Mouse (Mus musculus): ENCODE measurements around the gene Mfsd4b3. TPM values are rescaled to one million over a fixed set of nuclear protein-coding genes. Genes with fewer than 3 reads are reported as not detected.
A peak's percentile ranks its signal among the peaks of the same experiment; 100 is the strongest.
"Not testable (repeated sequence)": the region's sequence is repeated elsewhere in the genome, so short reads cannot be mapped to it uniquely, and the experiment has no call there.

Mfsd4b3 gene
- total and polyA plus RNA-seq, 3 experiments: 2.9 to 9.7 (median 3.9) TPM

DNA sequence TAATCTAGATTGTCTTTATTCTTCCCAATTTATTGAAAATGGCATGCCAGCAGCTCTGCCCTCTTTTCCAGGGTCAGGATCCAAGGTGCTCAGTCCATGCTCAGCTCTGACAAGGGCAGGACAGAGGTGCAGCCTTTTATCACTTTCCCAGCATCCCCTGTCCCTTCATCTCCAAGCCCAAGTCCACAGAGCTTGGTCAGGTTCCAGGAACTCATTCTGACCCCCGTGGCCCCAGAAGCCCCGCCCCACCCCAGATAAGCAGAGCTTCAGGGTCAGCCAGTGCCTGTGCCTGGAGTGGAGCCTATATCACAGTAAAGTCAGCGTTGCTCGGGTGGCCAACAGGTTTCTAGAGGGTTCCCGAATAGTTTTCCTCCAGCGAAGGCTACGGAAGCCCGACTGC, 35.4 kb downstream of the Mfsd4b3 start:
- not testable (repeated sequence) for DNase-seq

GRCm38 (mm10) chr10:39912616-39913015, 47.3 kb downstream of the Mfsd4b3 start:
- no peak for DNase-seq

GRCm38 (mm10) chr10:39908768-39909441, 51.0 kb downstream of the Mfsd4b3 start:
- no peak for DNase-seq

DNA sequence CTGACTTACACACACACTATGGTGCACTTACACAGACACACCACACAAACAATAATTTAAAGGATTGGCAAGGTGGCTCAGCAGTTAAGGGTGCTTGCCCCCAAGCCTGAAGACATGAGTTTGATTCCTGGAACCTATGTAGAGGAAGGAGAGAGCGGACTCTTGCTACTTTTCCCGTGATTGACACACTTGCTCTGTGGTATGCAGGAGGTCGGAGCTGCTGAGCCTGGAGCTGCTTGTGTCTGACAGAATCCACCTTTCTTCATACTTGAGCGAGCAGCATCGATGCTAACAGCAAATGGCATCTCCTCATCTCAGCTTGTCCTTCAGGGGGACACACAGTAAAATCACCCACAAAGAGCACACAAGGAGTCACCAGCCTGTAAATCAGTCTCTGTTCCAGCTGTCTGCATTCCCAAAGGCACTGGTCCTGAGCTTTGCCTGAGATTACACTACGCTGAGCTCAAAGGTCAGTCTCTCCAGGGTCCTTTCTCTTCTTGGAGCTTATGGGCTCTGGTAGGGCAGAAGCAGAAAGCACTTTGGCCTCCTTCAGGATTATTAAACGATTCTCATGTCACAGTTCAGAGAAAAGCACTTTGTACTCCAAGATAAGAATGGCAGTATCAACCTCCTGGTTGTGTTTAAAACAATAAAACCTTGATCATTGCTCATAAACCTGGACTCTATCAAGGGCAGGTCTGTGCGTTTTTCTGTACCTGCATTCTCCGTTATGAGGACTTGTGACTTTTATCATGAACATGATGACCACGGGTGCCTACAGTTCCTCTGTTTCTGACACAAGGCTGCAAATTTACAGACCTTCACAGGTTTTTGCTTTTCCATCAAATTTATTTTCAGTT, 52.9 kb downstream of the Mfsd4b3 start:
- no peak for DNase-seq

DNA sequence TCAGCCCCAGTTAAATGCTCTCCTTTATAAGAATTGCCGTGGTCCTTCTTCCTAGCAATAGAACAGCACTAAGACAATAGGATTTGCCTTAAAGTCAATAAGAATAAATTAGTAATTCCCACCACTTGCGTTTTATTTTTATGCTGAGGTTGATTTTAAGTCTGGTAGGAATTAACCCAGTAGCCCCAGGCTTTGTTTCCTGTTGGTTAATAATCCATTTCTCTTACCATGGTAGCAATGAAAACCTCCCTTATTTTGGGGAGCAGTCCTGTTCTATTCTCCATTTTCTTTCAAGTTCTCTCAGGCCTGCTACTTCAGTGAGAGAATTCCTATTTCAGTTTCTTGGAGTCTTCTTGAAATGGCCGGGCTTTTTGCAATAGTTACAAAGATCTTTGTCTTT, 55.8 kb downstream of the Mfsd4b3 start:
- DNase-seq: no peak

GRCm38 (mm10) chr10:39898874-39899371, 61.0 kb downstream of the Mfsd4b3 start, which contains the start of gene Mfsd4b4:
Gene Mfsd4b4 (minus strand): TSS chr10:39899238.
- peak; percentile 92 for DNase-seq

Other genes with a start within 250 kb of the Mfsd4b3 start
- 10 to 100 TPM; 18.8 to 24.4 TPM for gene Rev3l, start 228.0 kb downstream of the Mfsd4b3 start, total RNA-seq (2021)
- gene Rev3l, start 228.0 kb downstream of the Mfsd4b3 start, polyA plus RNA-seq (2012; rRNA removed): 2.2 TPM in 2 replicates
- gene Mfsd4b4, start 60.9 kb downstream of the Mfsd4b3 start, total RNA-seq (2021): 10 to 100 TPM in 1 of 2 experiments, 1 to 10 TPM in 1; 5.0 to 11.5 TPM
- gene Mfsd4b4, start 60.9 kb downstream of the Mfsd4b3 start, polyA plus RNA-seq (2012; rRNA removed): 2.6 and 2.8 TPM in 2 replicates
- under 1 TPM; 0.32 to 0.41 TPM for gene Mfsd4b2, start 33.2 kb downstream of the Mfsd4b3 start, total RNA-seq (2021)
- 0.03 TPM in 1 of 2 replicates, not detected in the other for gene Mfsd4b2, start 33.2 kb downstream of the Mfsd4b3 start, polyA plus RNA-seq (2012; rRNA removed)
- gene Mfsd4b5, start 26.5 kb upstream of the Mfsd4b3 start, total RNA-seq (2021): 1 to 10 TPM; 1.0 to 1.2 TPM
- 0.40 and 0.43 TPM in 2 replicates for gene Mfsd4b5, start 26.5 kb upstream of the Mfsd4b3 start, polyA plus RNA-seq (2012; rRNA removed)
- 1 to 10 TPM; 3.0 to 3.1 TPM for gene Mfsd4b1, start 65.1 kb upstream of the Mfsd4b3 start, total RNA-seq (2021)
- 0.62 and 1.5 TPM in 2 replicates for gene Mfsd4b1, start 65.1 kb upstream of the Mfsd4b3 start, polyA plus RNA-seq (2012; rRNA removed)
- 10 to 100 TPM; 21.1 to 24.2 TPM for gene Slc16a10, start 182.1 kb upstream of the Mfsd4b3 start, total RNA-seq (2021)
- 6.8 and 11.5 TPM in 2 replicates for gene Slc16a10, start 182.1 kb upstream of the Mfsd4b3 start, polyA plus RNA-seq (2012; rRNA removed)

All from adrenal gland, adult 2 months (tissue).